Mouse (Mus musculus): ENCODE measurements at regions not wholly inside any gene's neighbourhood (a gene's known extent, or its start where the extent isn't known, plus 50 kb on each side); places are given as distances from the start of the nearest gene placed in this dataset.

- H3K27ac ChIP-seq (ENCODE audit: low read depth, low read length), result no peak overlapping the region
- no peak overlapping the region for H3K4me2 ChIP-seq (replicated peaks; ENCODE audit: low read depth)
- H3K4me1 ChIP-seq (replicated peaks; ENCODE audit: control insufficient read depth, insufficient read depth, low read length), result no peaks in the 10 kb centered on the region
- H3K9ac ChIP-seq (ENCODE audit: low read depth, low read length), result no peak overlapping the region
- no peaks in the 10 kb centered on the region for H3K36me3 ChIP-seq (ENCODE audit: control insufficient read depth, insufficient read depth)
- no peak for TF ChIP-seq CTCF (IDR thresholded peaks at IDR 0.05; ENCODE audit: low read depth)
- H3K4me3 ChIP-seq (ENCODE audit: low read depth, low read length), result no peak overlapping the region
- no peak for ATAC-seq
- 81% methylated on average over 5 of the region's 5 CpGs for WGBS
- H3K9me3 ChIP-seq (ENCODE audit: control insufficient read depth), result no peaks in the 10 kb centered on the region
- no peaks in the 10 kb centered on the region for H3K27me3 ChIP-seq (replicated peaks; ENCODE audit: control insufficient read depth, insufficient read depth, low read length)
These were observed 75.3 kb upstream of the Ercc4 start for GRCm38 (mm10) chr16:13034136-13034535.

GRCm38 (mm10) chr16:13036596-13036995 is 72.9 kb upstream of the Ercc4 start:
- Histone ChIP-seq H3K9me3 (ENCODE audit: control insufficient read depth) (no peaks in the 10 kb centered on the region), H3K36me3 (ENCODE audit: control insufficient read depth, insufficient read depth) (no peaks in the 10 kb centered on the region), H3K4me2 (replicated peaks; ENCODE audit: low read depth) (no peak overlapping the region), H3K4me1 (replicated peaks; ENCODE audit: control insufficient read depth, insufficient read depth, low read length) (no peaks in the 10 kb centered on the region), H3K9ac (ENCODE audit: low read depth, low read length) (no peak overlapping the region), H3K4me3 (ENCODE audit: low read depth, low read length) (no peak overlapping the region), H3K27ac (ENCODE audit: low read depth, low read length) (no peak overlapping the region), H3K27me3 (replicated peaks; ENCODE audit: control insufficient read depth, insufficient read depth, low read length) (no peaks in the 10 kb centered on the region)
- no peak for ATAC-seq
- 88% methylated on average over 4 of the region's 4 CpGs for WGBS
- no peak for TF ChIP-seq CTCF (IDR thresholded peaks at IDR 0.05; ENCODE audit: low read depth)

- H3K4me1 ChIP-seq (replicated peaks; ENCODE audit: control insufficient read depth, insufficient read depth, low read length), result no peaks in the 10 kb centered on the region
- H3K36me3 ChIP-seq (ENCODE audit: control insufficient read depth, insufficient read depth), result no peaks in the 10 kb centered on the region
- H3K4me3 ChIP-seq (ENCODE audit: low read depth, low read length), result no peak overlapping the region
- 0 out of 2 replicates have a peak overlapping the region, but pooled peaks have one; percentile 17 for H3K4me2 ChIP-seq (replicated peaks; ENCODE audit: low read depth)
- no peaks in the 10 kb centered on the region for H3K27me3 ChIP-seq (replicated peaks; ENCODE audit: control insufficient read depth, insufficient read depth, low read length)
- TF ChIP-seq CTCF (IDR thresholded peaks at IDR 0.05; ENCODE audit: low read depth), result no peak
- ATAC-seq, result 0 out of 2 replicates have a peak, but pooled peaks have one; percentile 19
- H3K27ac ChIP-seq (ENCODE audit: low read depth, low read length), result no peak overlapping the region
- no peaks in the 10 kb centered on the region for H3K9me3 ChIP-seq (ENCODE audit: control insufficient read depth)
- H3K9ac ChIP-seq (ENCODE audit: low read depth, low read length), result no peak overlapping the region
- 31% methylated on average over 15 of the region's 15 CpGs for WGBS
These were observed 69.0 kb upstream of the Ercc4 start for GRCm38 (mm10) chr16:13040312-13041100.

- TF ChIP-seq CTCF (IDR thresholded peaks at IDR 0.05; ENCODE audit: low read depth), result no peak
- ATAC-seq, result no peak
- Histone ChIP-seq H3K4me2 (replicated peaks; ENCODE audit: low read depth) (no peak overlapping the region), H3K27me3 (replicated peaks; ENCODE audit: control insufficient read depth, insufficient read depth, low read length) (no peaks in the 10 kb centered on the region), H3K36me3 (ENCODE audit: control insufficient read depth, insufficient read depth) (no peaks in the 10 kb centered on the region), H3K4me3 (ENCODE audit: low read depth, low read length) (no peak overlapping the region), H3K4me1 (replicated peaks; ENCODE audit: control insufficient read depth, insufficient read depth, low read length) (no peaks in the 10 kb centered on the region), H3K9ac (ENCODE audit: low read depth, low read length) (no peak overlapping the region), H3K9me3 (ENCODE audit: control insufficient read depth) (no peaks in the 10 kb centered on the region), H3K27ac (ENCODE audit: low read depth, low read length) (no peak overlapping the region)
- WGBS, result 55% methylated on average over 3 of the region's 3 CpGs
These were observed 68.1 kb upstream of the Ercc4 start for GRCm38 (mm10) chr16:13041356-13041755.

- H3K4me1 ChIP-seq (replicated peaks; ENCODE audit: control insufficient read depth, insufficient read depth, low read length), result no peaks in the 10 kb centered on the region
- no peaks in the 10 kb centered on the region for H3K27me3 ChIP-seq (replicated peaks; ENCODE audit: control insufficient read depth, insufficient read depth, low read length)
- no peak for TF ChIP-seq CTCF (IDR thresholded peaks at IDR 0.05; ENCODE audit: low read depth)
- 59% methylated on average over 10 of the region's 10 CpGs for WGBS
- no peak for ATAC-seq
- H3K9ac ChIP-seq (ENCODE audit: low read depth, low read length), result no peak overlapping the region
- no peaks in the 10 kb centered on the region for H3K36me3 ChIP-seq (ENCODE audit: control insufficient read depth, insufficient read depth)
- H3K4me2 ChIP-seq (replicated peaks; ENCODE audit: low read depth), result no peak overlapping the region
- H3K9me3 ChIP-seq (ENCODE audit: control insufficient read depth), result no peaks in the 10 kb centered on the region
- no peak overlapping the region for H3K4me3 ChIP-seq (ENCODE audit: low read depth, low read length)
- no peak overlapping the region for H3K27ac ChIP-seq (ENCODE audit: low read depth, low read length)
These were observed 64.3 kb upstream of the Ercc4 start for GRCm38 (mm10) chr16:13045079-13045590.

- Histone ChIP-seq H3K36me3 (ENCODE audit: control insufficient read depth, insufficient read depth) (no peaks in the 10 kb centered on the region), H3K9ac (ENCODE audit: low read depth, low read length) (no peak overlapping the region), H3K27me3 (replicated peaks; ENCODE audit: control insufficient read depth, insufficient read depth, low read length) (no peaks in the 10 kb centered on the region), H3K4me2 (replicated peaks; ENCODE audit: low read depth) (no peak overlapping the region), H3K27ac (ENCODE audit: low read depth, low read length) (no peak overlapping the region), H3K9me3 (ENCODE audit: control insufficient read depth) (no peaks in the 10 kb centered on the region), H3K4me3 (ENCODE audit: low read depth, low read length) (no peak overlapping the region), H3K4me1 (replicated peaks; ENCODE audit: control insufficient read depth, insufficient read depth, low read length) (no peaks in the 10 kb centered on the region)
- ATAC-seq, result no peak
- 56% methylated on average over 6 of the region's 6 CpGs for WGBS
- TF ChIP-seq CTCF (IDR thresholded peaks at IDR 0.05; ENCODE audit: low read depth), result no peak
These were observed 62.9 kb upstream of the Ercc4 start for GRCm38 (mm10) chr16:13046366-13047120.

Measured in intestine, postnatal 0 days (tissue).